Mouse (Mus musculus): ENCODE measurements at regions not wholly inside any gene's neighbourhood (a gene's known extent, or its start where the extent isn't known, plus 50 kb on each side); places are given as distances from the start of the nearest gene placed in this dataset.

DNA sequence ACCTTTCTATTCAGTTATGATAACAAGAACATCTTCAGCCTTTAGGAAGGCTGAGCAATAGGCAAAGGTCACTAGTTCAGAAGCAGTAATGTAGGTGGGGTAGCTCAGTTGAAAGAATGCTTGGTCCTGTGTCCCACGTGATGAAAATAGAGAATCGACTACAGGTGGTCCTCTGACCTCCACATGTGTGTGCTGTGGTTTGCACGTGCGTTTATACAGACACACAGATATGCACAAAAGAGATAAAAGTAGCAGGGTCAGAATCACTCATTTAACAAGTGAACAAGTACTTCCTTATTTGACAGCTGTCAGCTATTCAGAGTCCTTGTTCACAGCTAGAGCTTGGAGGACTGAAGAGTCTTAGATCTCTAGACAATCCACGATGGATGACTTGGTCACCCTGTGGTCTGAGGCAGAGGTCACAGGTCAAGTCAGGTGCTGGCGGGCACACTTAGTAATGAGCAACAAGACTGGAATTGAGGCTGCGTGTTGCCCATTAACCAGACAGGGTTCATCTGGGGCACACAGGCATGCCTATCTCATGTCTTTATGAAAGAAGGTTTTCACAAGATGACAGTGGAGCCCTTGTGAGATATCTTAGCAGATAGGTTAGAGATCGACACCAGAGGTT, 375.8 kb upstream of the Cdh6 start:
- Histone ChIP-seq H3K27me3 (ENCODE audit: control insufficient read depth, insufficient read depth, low read length) (no peaks in the 10 kb centered on the region), H3K27ac (no peak overlapping the region), H3K4me3 (no peak overlapping the region), H3K79me2 (replicated peaks; ENCODE audit: control insufficient read depth, insufficient read depth, low read length) (no peaks in the 10 kb centered on the region), H3K9ac (ENCODE audit: low read depth, low read length) (no peak overlapping the region), H3K36me3 (ENCODE audit: control insufficient read depth, insufficient read depth, low read length) (no peaks in the 10 kb centered on the region), H3K4me1 (ENCODE audit: control insufficient read depth, insufficient read depth, low read length) (no peaks in the 10 kb centered on the region)
- WGBS, result 67% methylated on average over 8 of the region's 8 CpGs
- TF ChIP-seq CTCF (IDR thresholded peaks at IDR 0.05) (no peak), EP300 (IDR thresholded peaks at IDR 0.05; ENCODE audit: insufficient read depth, low read depth, low read length) (no peak), POLR2A (IDR thresholded peaks at IDR 0.05; ENCODE audit: insufficient read depth, low read depth, low read length) (no peak)
- no peak for DNase-seq
- intact Hi-C loops (cut with DNase I), result no loop called here

DNA sequence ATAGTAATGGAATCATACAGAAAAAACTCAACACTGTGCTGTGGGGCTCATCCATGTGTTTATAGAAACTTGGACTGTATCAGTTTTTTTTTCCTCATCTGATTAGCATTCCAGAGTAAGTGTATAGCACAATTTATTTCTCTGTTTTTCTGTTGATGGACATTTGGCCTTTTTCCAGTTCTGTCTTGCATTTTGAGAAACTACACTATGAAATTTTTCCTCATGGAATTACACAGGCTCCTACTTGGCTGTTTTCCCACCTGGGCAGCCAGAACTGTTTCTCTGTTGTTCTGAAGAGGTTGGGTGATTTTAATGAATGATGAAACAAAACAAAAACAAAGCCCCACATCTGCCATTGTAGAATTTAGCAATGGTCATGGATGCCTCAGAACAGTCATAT, 366.6 kb upstream of the Cdh6 start:
- Histone ChIP-seq H3K4me1 (ENCODE audit: control insufficient read depth, insufficient read depth, low read length) (no peaks in the 10 kb centered on the region), H3K4me3 (no peak overlapping the region), H3K79me2 (replicated peaks; ENCODE audit: control insufficient read depth, insufficient read depth, low read length) (no peaks in the 10 kb centered on the region), H3K27ac (no peak overlapping the region), H3K9ac (ENCODE audit: low read depth, low read length) (no peak overlapping the region), H3K27me3 (ENCODE audit: control insufficient read depth, insufficient read depth, low read length) (no peaks in the 10 kb centered on the region), H3K36me3 (ENCODE audit: control insufficient read depth, insufficient read depth, low read length) (no peaks in the 10 kb centered on the region)
- intact Hi-C loops (cut with DNase I), result no loop called here
- no peak for DNase-seq
- TF ChIP-seq CTCF (IDR thresholded peaks at IDR 0.05), result no peak

DNA sequence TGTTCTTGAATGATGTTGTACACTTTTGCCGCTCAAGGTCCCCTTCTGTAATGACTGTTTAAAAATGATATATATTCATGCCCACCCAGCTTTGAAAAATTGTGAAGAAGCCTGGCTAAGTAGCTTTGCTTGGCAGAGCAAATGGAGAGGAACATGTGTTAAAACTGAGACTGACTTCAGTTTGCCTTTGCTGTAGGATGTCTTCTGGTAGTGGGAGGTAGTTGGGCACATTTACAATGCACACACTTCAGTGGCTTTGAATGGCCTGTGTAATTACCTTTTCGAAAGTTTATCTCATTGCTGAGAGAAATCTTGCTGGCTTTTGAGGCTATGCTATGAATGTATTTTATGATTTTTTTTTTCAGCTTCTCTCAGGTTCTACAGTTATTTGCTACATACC, 360.5 kb upstream of the Cdh6 start:
- Histone ChIP-seq H3K9ac (ENCODE audit: low read depth, low read length) (no peak overlapping the region), H3K36me3 (ENCODE audit: control insufficient read depth, insufficient read depth, low read length) (no peaks in the 10 kb centered on the region), H3K4me3 (no peak overlapping the region), H3K79me2 (replicated peaks; ENCODE audit: control insufficient read depth, insufficient read depth, low read length) (no peaks in the 10 kb centered on the region), H3K27ac (no peak overlapping the region), H3K4me1 (ENCODE audit: control insufficient read depth, insufficient read depth, low read length) (no peaks in the 10 kb centered on the region), H3K27me3 (ENCODE audit: control insufficient read depth, insufficient read depth, low read length) (no peaks in the 10 kb centered on the region)
- intact Hi-C loops (cut with DNase I), result no loop called here
- TF ChIP-seq EP300 (IDR thresholded peaks at IDR 0.05; ENCODE audit: insufficient read depth, low read depth, low read length), result no peak
- TF ChIP-seq POLR2A (IDR thresholded peaks at IDR 0.05; ENCODE audit: insufficient read depth, low read depth, low read length), result no peak
- no peak for DNase-seq
- WGBS, result 91% methylated on average over 2 of the region's 2 CpGs

DNA sequence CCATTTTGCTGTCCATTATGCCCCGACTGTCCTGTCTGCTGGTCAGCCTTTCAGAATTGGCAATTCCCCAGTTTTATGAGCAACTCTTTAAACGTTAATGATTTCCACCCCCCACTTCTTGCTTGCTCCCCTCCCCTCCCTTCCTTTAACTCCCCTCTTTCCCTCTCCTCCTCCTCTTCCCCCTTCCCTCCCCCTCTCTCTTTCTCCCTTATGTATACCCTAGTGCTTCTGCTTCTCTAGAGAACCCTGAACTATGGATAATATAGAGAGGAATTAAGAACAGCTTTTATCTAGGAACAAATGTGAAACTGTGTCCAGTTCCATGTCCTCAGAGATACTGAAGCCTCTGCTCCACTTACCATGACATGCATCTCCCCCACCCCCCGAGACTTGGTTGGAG, 356.5 kb upstream of the Cdh6 start:
- WGBS, result 51% methylated on average over 3 of the region's 3 CpGs
- H3K4me3 ChIP-seq, result no peak overlapping the region
- DNase-seq, result no peak
- H3K4me1 ChIP-seq (ENCODE audit: control insufficient read depth, insufficient read depth, low read length), result no peaks in the 10 kb centered on the region
- H3K27ac ChIP-seq, result no peak overlapping the region
- H3K27me3 ChIP-seq (ENCODE audit: control insufficient read depth, insufficient read depth, low read length), result no peaks in the 10 kb centered on the region
- no peak for TF ChIP-seq POLR2A (IDR thresholded peaks at IDR 0.05; ENCODE audit: insufficient read depth, low read depth, low read length)
- TF ChIP-seq CTCF (IDR thresholded peaks at IDR 0.05), result no peak
- TF ChIP-seq EP300 (IDR thresholded peaks at IDR 0.05; ENCODE audit: insufficient read depth, low read depth, low read length), result no peak
- no peaks in the 10 kb centered on the region for H3K79me2 ChIP-seq (replicated peaks; ENCODE audit: control insufficient read depth, insufficient read depth, low read length)
- intact Hi-C loops (cut with DNase I), result no loop called here
- H3K36me3 ChIP-seq (ENCODE audit: control insufficient read depth, insufficient read depth, low read length), result no peaks in the 10 kb centered on the region
- H3K9ac ChIP-seq (ENCODE audit: low read depth, low read length), result no peak overlapping the region

DNA sequence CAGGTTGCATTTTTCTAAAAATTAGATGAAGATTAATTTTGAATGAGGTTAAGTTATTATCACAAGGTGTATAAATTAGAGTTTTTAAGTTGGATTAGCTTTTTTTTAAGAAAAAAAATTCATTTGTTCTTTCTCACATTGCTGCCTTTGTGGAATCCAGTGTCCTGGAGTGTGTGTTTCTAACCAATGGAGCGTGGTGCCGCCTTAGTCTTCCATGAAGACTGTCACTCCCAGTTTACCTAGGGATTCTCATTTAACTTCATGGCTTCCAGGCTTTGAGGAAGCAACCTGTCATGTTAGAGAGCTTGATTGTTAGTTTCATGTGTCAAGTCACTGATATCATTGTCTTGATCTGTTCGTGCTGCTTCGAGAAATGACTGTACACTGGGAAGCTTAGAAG, 355.6 kb upstream of the Cdh6 start:
- TF ChIP-seq EP300 (IDR thresholded peaks at IDR 0.05; ENCODE audit: insufficient read depth, low read depth, low read length), result no peak
- TF ChIP-seq CTCF (IDR thresholded peaks at IDR 0.05), result no peak
- no peak for TF ChIP-seq POLR2A (IDR thresholded peaks at IDR 0.05; ENCODE audit: insufficient read depth, low read depth, low read length)
- intact Hi-C loops (cut with DNase I), result no loop called here
- H3K9ac ChIP-seq (ENCODE audit: low read depth, low read length), result no peak overlapping the region
- H3K4me3 ChIP-seq, result no peak overlapping the region
- H3K27me3 ChIP-seq (ENCODE audit: control insufficient read depth, insufficient read depth, low read length), result no peaks in the 10 kb centered on the region
- DNase-seq, result no peak
- WGBS, result 83% methylated on average over 4 of the region's 4 CpGs
- no peaks in the 10 kb centered on the region for H3K36me3 ChIP-seq (ENCODE audit: control insufficient read depth, insufficient read depth, low read length)
- H3K4me1 ChIP-seq (ENCODE audit: control insufficient read depth, insufficient read depth, low read length), result no peaks in the 10 kb centered on the region
- H3K27ac ChIP-seq, result no peak overlapping the region
- H3K79me2 ChIP-seq (replicated peaks; ENCODE audit: control insufficient read depth, insufficient read depth, low read length), result no peaks in the 10 kb centered on the region
